Mouse (Mus musculus) layer of hippocampus, adult 2 months (tissue): ENCODE measurements around the gene Psors1c2. TPM values are rescaled to one million over a fixed set of nuclear protein-coding genes. Genes with fewer than 3 reads are reported as not detected.

Experiments used
- DNase-seq, 2 experiments: peaks; one replicate each; pipeline ENCODE4 v3.0.0; 2022; ENCODE audit warnings: low spot score in 2 of 2
- H3K27ac ChIP-seq: fragments of 200-600 bp; 2 replicates; pipeline ENCODE4 v1.8.1; 2022
- H3K4me3 ChIP-seq: fragments of 200-600 bp; 2 replicates; pipeline ENCODE4 v1.8.1; 2022; ENCODE audit warnings: mild to moderate bottlenecking
- CTCF ChIP-seq: fragments of 200-600 bp; conservative IDR thresholded peaks from 2 replicates; pipeline ENCODE4 v1.8.1; 2022; ENCODE audit warnings: antibody characterized with exemption, mild to moderate bottlenecking, moderate library complexity
- total RNA-seq, 2 experiments: library from RNA; stranded (reverse); gene quantifications; 2 replicates each; pipeline ENCODE4 v1.2.3; 2021

Psors1c2 gene
- total RNA-seq, 2 experiments from 2014 or later: 0.59 to 1.1 TPM

GRCm38 (mm10) chr17:35551881-35552414 lies 18.9 kb downstream of the Psors1c2 start, which contains the start of gene Cdsn:
Gene Cdsn (plus strand): TSS chr17:35552128.
- Histone ChIP-seq H3K27ac (no peak within 1 kb of the TSS), H3K4me3 (no peak within 1 kb of the TSS)
- TF ChIP-seq CTCF: no peak
- no peak for DNase-seq

GRCm38 (mm10) chr17:35554321-35554720 lies 21.3 kb downstream of the Psors1c2 start:
- DNase-seq: no peak
- H3K4me3 ChIP-seq: no peak overlapping the region
- no peak overlapping the region for H3K27ac ChIP-seq
- no peak for TF ChIP-seq CTCF

DNA sequence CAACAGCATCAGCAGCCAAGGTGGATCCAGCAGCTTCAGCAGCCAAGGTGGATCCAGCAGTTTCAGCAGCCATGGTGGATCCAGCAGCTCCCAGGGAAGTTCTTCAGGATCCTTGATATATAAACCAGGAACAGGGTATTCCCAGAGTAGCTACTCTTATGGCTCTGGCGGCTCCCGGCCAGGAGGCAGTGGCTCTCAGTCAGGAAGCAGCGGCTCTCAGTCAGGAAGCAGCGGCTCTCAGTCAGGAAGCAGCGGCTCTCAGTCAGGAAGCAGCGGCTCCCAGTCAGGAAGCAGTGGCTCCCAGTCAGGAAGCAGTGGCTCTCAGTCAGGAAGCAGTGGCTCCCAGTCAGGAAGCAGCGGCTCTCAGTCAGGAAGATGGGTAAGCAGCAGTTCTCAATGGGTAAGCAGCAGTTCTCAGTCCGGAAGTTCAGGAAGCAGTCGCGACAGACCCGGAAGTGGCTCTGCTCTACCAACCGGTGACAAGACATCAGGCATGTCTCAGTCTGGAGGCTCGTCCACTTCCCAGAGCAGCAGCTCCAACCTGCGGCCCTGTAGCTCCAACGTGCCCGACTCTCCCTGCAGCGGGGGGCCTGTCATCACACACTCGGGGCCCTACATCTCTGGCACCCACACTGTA lies 21.9 kb downstream of the Psors1c2 start:
- Histone ChIP-seq H3K4me3 (no peak overlapping the region), H3K27ac (no peak overlapping the region)
- no peak for TF ChIP-seq CTCF
- DNase-seq: no peak

GRCm38 (mm10) chr17:35556186-35556765 lies 23.3 kb downstream of the Psors1c2 start:
- TF ChIP-seq CTCF: no peak

GRCm38 (mm10) chr17:35556812-35557211 lies 23.8 kb downstream of the Psors1c2 start:
- peak; percentile 92 for TF ChIP-seq CTCF
- H3K27ac ChIP-seq: no peak overlapping the region
- DNase-seq: peak in 1 of 2 experiments; percentile 59
- no peak overlapping the region for H3K4me3 ChIP-seq

More at GRCm38 (mm10) chr17:35556186-35556765, 23.3 kb downstream of the Psors1c2 start:
- Histone ChIP-seq H3K27ac (no peak overlapping the region), H3K4me3 (no peak overlapping the region)
- no peak for DNase-seq

DNA sequence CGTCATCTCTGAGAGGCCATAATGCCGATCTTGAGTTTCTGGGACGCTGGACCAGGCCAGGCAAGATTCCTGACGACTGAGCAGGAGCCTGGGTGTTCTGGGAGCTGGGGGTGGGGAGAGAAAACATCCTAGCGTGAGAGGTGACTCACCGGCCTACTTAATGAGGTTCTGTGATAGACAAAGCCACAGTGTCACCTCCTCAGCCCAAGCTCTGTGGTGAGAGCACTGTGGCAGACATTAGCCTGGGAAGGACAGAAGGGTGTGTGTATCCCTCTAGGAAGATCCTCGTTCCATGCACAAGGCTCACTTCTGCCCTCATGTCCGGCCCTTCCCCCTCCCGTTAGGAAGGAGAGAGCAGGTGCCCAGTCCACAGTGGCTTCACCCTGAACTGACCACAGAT lies 24.4 kb downstream of the Psors1c2 start:
- TF ChIP-seq CTCF: no peak
- Histone ChIP-seq H3K4me3 (no peak overlapping the region), H3K27ac (no peak overlapping the region)
- no peak for DNase-seq

DNA sequence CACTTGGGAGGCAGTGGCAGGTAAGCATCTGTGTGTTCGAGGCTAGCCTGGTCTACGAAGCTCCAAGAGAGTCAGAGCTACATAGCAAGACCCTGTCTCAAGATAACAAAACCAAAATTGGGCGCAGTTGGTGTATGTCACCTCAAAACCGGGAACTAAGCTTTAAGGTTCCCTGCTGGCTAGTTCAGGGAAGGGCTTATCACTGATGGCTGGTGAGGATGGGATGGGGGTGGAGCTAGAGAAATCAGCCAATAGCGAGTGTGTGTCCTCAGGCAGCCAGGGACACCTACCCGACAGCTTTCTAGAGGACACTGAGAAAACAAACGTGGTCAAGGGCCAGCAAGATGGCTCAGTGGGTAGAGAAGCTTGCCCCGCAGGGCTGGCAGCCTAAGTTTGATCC lies 25.2 kb downstream of the Psors1c2 start:
- no peak for DNase-seq
- Histone ChIP-seq H3K27ac (no peak overlapping the region), H3K4me3 (no peak overlapping the region)
- no peak for TF ChIP-seq CTCF

DNA sequence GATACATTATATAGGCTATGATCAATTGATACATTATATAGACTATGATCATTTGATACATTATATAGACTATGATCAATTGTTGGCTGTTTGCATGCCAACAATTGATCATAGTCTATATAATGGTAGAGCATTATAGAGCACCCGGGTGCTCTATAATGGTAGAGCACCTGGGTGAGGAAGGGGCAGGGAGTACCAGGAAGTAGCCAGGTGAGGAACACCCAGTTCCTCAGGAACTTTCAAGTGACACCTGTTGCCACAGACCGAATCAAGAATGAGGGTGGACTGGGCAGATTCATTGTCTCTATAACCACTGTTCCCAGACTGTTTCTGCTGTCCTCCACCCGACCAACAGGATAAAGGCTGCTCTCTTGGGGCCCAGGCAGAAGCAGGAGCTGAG lies 34.1 kb downstream of the Psors1c2 start, which contains the start of gene 2300002M23Rik:
2300002M23Rik (plus strand) TSS at position 301 of the 400 bp plus-strand sequence.
- no peak for TF ChIP-seq CTCF
- H3K4me3 ChIP-seq: no peak within 1 kb of the TSS
- no peak within 1 kb of the TSS for H3K27ac ChIP-seq
- no peak for DNase-seq

DNA sequence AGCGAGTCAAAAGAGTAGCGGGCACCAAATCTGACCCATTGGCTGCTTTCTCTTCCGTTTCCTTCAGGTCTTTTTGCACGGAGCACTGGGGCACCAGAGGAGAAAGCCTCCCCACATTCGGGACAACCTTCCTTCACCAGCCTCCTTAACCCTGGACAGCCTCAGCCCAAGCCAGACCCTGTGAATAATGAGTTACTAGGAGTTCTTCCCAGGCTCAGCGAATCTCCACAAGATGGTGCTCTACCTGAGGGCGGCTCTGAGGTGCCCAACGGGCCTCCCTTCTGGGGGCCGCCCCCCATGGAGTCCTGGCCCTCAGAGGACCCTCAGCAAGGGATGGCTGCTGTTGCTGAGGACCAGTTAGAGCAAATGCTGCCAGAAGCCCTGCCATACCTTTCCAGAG lies 34.8 kb downstream of the Psors1c2 start:
- no peak overlapping the region for H3K27ac ChIP-seq
- no peak for TF ChIP-seq CTCF
- no peak for DNase-seq
- H3K4me3 ChIP-seq: no peak overlapping the region

GRCm38 (mm10) chr17:35569091-35569944 lies 36.3 kb downstream of the Psors1c2 start:
- no peak for TF ChIP-seq CTCF
- H3K27ac ChIP-seq: no peak overlapping the region
- no peak overlapping the region for H3K4me3 ChIP-seq
- DNase-seq: no peak

DNA sequence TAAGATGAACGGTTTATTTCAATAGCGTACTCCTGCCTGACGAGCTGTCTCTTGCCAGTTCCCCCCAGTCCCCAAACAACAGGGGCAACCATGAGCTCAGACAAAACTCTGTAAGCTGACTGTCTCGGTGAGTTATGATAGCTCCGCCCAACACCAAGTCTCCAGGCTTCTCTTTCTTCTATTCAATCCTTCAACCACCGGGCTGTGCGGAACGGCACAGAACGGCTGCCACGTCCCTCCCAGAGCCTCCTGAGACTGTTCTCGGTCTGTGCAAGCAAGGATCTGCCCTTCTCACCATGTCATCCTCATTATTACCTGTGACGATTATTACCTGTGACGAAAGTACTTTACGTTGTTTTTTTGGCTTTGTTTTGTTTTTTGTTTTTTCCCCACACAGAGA lies 37.8 kb downstream of the Psors1c2 start:
- Histone ChIP-seq H3K27ac (no peak overlapping the region), H3K4me3 (no peak overlapping the region)
- TF ChIP-seq CTCF: no peak
- DNase-seq: no peak

- no peak; the same call in 1 of the 2 replicates for TF ChIP-seq CTCF
- no peak for DNase-seq
- no peak overlapping the region for H3K4me3 ChIP-seq
- no peak overlapping the region for H3K27ac ChIP-seq
Observed at GRCm38 (mm10) chr17:35571477-35571876, 38.5 kb downstream of the Psors1c2 start.

GRCm38 (mm10) chr17:35578211-35578610 lies 45.2 kb downstream of the Psors1c2 start:
- Histone ChIP-seq H3K4me3 (no peak overlapping the region), H3K27ac (no peak overlapping the region)
- peak; percentile 44 to 85 for DNase-seq
- TF ChIP-seq CTCF: peak; percentile 99
